Mouse (Mus musculus): ENCODE measurements around the gene Padi4.

GRCm38 (mm10) chr4:140771091-140771490 is 2.9 kb downstream of the Padi4 start:
- no peak for TF ChIP-seq CTCF (IDR thresholded peaks at IDR 0.05; ENCODE audit: low read depth, low read length)
- no peak for TF ChIP-seq POLR2A (IDR thresholded peaks at IDR 0.05; ENCODE audit: extremely low read depth, insufficient read depth, low read length)
